Mouse (Mus musculus) left cerebral cortex, postnatal 36 days (tissue): ENCODE measurements around the gene Nat8f4. TPM values are rescaled to one million over a fixed set of nuclear protein-coding genes. Genes with fewer than 3 reads are reported as not detected.
A peak's percentile ranks its signal among the peaks of the same experiment; 100 is the strongest.
"Not testable (repeated sequence)": the region's sequence is repeated elsewhere in the genome, so short reads cannot be mapped to it uniquely, and the experiment has no call there.

Experiments used
- DNase-seq, 2 experiments: peaks; one replicate each; pipeline ENCODE4 v3.0.0; 2021 to 2022; ENCODE audit warnings: low spot score in 2 of 2, mixed read lengths in 1 of 2
- intact Hi-C: fragments of 180-260 bp; cut with DNase I; formaldehyde crosslinking; loops from one replicate; pipeline ENCODE4 v1.15.1; 2025
- total RNA-seq, 2 experiments: library from RNA; stranded (reverse); gene quantifications; 2 replicates each; pipeline ENCODE4 v1.2.3; 2021

Nat8f4 gene
- total RNA-seq, 2 experiments from 2014 or later: 6.5 to 8.3 TPM

GRCm38 (mm10) chr6:85908341-85908740, 3.7 kb upstream of the Nat8f4 start:
- DNase-seq: no peak
- intact Hi-C loops: loop anchor here (10.0 kb wide), 1 partner anchor 434 kb away; no protein-coding TSS in a partner anchor

GRCm38 (mm10) chr6:85906911-85907351, 2.2 kb upstream of the Nat8f4 start:
- intact Hi-C loops: loop anchor here (10.0 kb wide), 1 partner anchor 432 kb away; no protein-coding TSS in a partner anchor
- peak; percentile 15 to 35 for DNase-seq

GRCm38 (mm10) chr6:85902303-85902702, 2.4 kb downstream of the Nat8f4 start:
- DNase-seq: no peak
- intact Hi-C loops: loop anchor here (10.0 kb wide), 1 partner anchor 428 kb away; no protein-coding TSS in a partner anchor

DNA sequence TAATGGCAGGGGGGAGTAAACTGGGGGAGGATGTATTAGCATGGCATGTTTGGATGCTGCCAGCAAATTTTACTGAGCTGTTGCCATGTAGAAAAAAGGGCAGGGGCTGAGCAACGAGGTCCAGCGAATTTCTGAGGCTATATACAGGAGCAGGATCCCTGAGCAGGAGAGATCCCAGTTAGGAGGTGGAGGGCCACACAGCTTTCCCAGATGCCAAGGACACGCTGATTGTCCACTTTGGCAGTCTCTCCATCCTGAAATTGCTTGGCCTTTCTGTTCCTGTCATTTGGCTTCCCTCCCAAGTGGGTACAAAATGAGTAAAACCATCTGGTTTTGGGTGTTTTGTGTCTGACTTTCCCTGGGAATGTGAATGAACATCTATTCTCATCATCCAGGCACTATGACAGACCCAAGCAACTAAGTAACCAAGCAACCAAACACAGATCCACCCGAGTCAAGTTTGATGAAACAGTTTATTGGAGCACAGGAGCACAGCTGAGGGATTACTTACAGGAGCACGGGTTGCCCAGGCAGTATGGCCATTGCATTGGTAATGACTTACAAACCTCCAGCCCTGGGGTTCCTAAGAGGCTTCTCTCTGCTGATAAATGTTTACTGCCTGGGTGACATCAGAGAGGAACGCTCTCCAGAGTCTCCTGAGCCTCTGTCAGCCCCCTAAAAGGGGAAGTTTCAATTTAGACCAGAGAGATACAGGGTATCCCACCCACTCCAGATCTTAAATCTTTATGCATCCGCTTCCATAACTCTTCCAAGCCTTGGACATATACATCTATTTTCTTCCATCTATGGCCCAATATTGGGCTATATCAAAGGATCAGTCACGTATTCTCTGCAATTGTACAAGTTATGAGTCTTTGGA, 5.8 kb downstream of the Nat8f4 start:
- DNase-seq, intact Hi-C loops: not testable (repeated sequence)

DNA sequence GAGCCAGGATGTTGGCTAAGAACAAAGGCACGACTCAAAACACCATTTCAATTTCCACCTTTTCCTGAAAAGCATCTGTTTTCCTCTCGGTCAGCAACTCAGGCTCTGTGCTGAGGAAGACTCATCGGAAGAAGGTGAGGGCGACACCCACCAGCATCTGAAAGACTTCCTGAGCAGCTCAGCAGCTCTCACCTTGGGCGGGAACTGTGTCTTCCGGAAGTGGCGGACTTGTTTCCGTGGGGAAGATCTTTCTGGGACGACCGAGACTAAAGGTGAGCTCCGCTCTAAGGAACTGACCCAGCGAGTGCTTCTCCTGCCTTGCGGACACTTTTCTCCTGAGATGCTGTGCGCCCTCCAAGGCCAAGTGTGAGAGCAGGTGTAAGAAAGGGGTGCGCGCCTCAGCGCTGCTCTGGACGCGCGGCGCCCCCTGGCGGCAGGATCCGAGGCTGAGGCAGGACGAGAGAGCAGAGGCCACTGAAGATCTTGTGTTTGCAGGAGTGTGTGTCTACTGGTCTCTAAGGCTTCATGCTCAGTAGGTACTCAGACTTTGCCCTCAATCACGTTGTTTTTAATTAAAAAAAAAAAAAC, 9.5 kb downstream of the Nat8f4 start:
- DNase-seq: peak in 1 of 2 experiments; percentile 18
- intact Hi-C loops: loop anchor here (2.0 kb wide), 1 partner anchor 56 kb away; no protein-coding TSS in a partner anchor

GRCm38 (mm10) chr6:85888961-85889360, 15.7 kb downstream of the Nat8f4 start:
- DNase-seq: no peak
- intact Hi-C loops: no loop called here

- DNase-seq: no peak
- intact Hi-C loops: no loop called here
These were observed 20.4 kb downstream of the Nat8f4 start for GRCm38 (mm10) chr6:85884311-85884710.

DNA sequence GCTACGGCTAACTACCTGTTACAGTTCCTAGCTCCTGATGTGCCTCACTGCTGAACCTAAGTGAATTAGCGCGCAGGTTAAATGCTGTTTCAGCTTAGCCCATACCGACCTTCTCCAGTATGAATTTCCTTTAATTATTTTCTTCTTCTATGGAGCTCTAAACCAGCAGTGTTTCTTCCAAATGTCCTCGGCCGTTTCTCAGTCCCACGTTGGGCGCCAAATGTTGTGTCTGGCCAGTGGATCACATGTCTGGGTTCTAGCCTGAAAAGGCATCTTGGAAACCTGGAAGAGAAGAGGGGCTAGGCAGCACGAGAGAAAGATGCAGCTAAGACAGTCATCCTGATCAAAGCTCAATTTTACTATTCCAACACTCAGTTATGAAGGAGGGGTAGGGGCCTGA, 21.4 kb downstream of the Nat8f4 start:
- intact Hi-C loops, DNase-seq: not testable (repeated sequence)

GRCm38 (mm10) chr6:85869006-85869405, 35.7 kb downstream of the Nat8f4 start, which contains the start of gene Nat8f2:
TSS of gene Nat8f2 (minus strand) at chr6:85869158.
- intact Hi-C loops, DNase-seq: not testable (repeated sequence)

DNA sequence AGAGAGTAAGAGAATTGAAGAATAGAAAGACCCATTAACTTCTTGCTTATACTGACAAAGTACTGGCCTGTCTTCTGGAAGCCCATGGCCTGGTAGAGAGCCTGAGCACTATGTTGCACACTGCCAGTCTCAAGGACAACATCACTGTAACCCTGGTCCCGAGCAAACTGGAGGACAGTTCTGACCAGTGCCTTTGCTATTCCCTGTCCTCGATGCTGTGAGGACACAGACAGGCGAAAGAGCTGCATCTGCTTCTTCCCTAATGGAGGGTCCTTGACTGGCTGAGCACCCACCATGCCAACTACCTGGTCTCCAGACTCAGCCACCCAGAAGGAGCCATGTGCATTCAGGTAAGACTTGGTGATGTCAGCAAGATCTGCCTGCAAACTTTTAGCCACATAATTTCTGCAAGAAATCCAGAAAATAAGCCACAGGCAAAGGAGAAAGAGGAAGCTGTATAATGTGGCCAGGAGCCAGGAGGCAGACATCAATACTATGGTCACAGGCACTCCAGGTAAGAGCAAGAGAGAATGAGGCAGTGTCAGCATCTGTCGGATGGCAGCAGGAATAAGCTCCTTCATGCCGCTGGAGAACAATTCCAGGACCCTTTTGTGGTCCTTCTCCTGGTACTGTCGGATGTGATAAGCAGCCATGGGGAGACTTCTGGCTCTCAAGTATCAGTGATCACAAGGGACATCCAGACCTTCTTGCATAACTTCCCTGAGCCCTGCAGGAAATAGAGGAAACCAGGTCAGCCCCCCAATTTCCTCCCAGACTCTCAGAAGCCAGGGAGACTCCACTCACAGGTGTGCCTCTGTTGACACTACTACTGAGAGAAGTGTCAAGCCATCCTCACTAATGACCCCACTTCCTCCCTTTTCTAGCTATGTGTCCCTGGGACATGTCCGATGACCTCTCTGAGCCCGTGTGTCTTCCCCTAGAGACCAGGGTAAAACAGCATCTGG, 36.7 kb downstream of the Nat8f4 start:
- intact Hi-C loops: no loop called here
- DNase-seq: no peak

DNA sequence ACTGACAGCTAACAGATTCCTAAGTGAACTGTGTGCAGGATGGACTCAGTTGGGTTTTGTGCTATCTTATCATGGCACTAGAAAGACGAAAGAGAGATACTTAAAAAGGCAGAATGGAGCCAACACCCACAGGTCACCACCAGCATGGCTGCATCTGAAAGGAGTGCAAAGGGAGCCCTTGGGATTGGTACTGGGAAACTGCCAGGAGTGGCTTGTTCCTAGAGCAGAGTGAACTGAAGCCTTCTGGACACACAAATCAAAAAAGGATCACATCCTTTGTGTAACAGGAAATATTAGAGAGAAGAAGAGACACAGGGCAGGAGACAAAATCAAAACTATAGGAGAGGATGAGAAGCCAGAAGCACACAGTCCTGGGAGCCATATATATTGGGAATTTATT, 37.7 kb downstream of the Nat8f4 start:
- intact Hi-C loops: not testable (repeated sequence)

GRCm38 (mm10) chr6:85866166-85866565, 38.5 kb downstream of the Nat8f4 start:
- not testable (repeated sequence) for DNase-seq

More for the DNA sequence above, 37.7 kb downstream of the Nat8f4 start:
- DNase-seq: not testable (repeated sequence)

GRCm38 (mm10) chr6:85864900-85865639, 39.6 kb downstream of the Nat8f4 start:
- intact Hi-C loops, DNase-seq: not testable (repeated sequence)

More at GRCm38 (mm10) chr6:85866166-85866565, 38.5 kb downstream of the Nat8f4 start:
- intact Hi-C loops: not testable (repeated sequence)

GRCm38 (mm10) chr6:85863840-85864239, 40.8 kb downstream of the Nat8f4 start:
- DNase-seq: no peak
- intact Hi-C loops: no loop called here

GRCm38 (mm10) chr6:85863136-85863535, 41.5 kb downstream of the Nat8f4 start:
- DNase-seq: no peak
- intact Hi-C loops: no loop called here

DNA sequence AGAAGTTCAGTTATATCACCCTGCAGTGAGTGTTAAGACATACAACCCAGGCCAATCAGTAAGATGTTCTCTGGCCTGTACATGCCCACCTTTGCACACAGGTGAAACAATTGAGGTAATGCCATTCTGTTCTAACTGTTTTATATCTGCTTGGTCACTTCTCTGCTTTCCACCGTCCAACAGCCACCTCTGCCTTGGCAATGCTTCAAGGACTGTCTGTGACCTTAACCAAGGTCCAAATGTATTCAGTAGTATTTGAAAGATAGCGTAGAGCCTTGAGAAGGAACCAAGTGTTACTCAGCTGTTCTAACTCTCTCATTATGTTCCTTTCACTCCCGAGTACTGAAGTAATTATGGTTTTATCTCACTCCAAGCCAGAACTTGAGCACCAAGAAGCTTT, 42.1 kb downstream of the Nat8f4 start:
- DNase-seq: no peak
- intact Hi-C loops: no loop called here

GRCm38 (mm10) chr6:85861247-85861646, 43.4 kb downstream of the Nat8f4 start:
- intact Hi-C loops: no loop called here
- no peak for DNase-seq

GRCm38 (mm10) chr6:85856194-85856678, 48.4 kb downstream of the Nat8f4 start:
- intact Hi-C loops: no loop called here
- DNase-seq: peak; percentile 52 to 59
